Mouse (Mus musculus): ENCODE results near the gene 6820408C15Rik. TPM values are rescaled to one million over a fixed set of nuclear protein-coding genes. Genes with fewer than 3 reads are reported as not detected.

6820408C15Rik gene
- 0.62 TPM for polyA plus RNA-seq (2017; shearing (Covaris generic))

GRCm38 (mm10) chr2:152415287-152415686 lies at the start of gene 6820408C15Rik:
TSS of gene 6820408C15Rik (plus strand) at chr2:152415587.

GRCm38 (mm10) chr2:152376345-152376741 lies 39.0 kb upstream of the 6820408C15Rik start, which contains the start of gene Nrsn2:
TSS of gene Nrsn2 (minus strand) at chr2:152376638.

DNA sequence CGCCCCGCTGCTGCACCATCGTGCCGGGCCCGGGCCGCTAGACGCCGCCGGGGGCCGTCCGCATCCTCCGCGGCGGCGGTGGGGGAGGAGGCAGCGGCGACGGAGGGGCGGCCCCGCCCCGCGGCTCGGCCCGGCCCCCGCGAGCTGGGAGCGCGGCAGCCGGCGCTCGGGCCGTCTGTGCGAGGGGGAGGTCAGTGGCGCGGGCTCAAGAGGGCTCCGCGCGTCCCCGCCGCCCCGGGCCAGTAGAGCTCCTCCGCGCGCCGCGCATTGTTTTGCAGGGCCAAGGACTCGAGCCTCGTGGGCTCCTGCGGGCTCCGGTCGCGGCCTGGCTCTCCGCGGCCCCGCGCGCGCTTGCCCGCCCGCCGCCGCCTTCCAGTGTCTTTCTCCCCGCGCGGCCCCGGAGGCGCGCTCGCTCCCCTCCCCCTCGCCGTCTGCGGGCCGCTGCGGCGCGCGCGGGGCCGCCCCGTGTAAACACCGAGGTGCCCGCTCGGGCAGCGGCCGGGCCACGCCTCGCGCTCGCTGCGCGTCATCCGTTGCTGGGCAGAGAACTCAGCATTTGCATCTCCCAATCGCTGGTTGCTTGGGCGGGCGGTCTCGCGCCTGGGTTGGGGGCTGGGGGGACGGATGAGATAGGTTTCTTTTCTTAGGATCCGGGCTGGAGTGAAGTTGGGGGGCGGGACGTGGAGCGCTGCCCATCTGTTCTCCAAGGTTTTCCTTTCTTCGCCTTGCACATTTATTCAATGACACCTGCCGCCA lies 17.5 kb upstream of the 6820408C15Rik start, which contains the start of gene Sox12:
Gene Sox12, minus strand, starts transcription at position 384 of the 756 bp plus-strand sequence.

DNA sequence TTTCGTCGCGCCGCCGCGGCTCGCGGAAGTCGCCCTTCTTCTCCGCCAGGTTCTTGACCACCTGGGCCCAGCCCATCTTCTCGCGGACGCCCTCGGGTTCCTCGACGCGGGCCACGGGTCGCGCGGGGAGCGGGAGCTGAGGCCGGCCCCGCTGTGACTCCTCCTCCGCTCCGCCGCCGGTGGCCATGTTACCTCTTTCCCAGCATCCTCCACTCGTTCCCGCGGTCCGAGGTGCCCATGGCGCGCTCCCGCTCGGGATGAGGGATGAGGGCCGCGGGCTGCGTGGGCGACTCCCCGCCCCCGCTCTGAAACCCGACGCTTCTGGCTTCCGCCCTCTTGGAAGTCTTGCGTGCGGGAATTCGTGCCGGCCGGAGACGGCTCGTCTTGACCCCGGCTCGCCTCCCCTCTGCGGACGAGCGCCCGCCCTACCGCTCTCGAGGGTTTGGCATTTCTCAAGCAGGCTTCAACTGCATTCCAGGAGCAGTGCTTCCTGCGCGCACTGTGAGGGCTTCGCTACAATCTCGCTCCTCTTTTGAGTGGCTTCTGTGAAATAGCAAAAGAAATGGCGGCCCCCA lies 709 bp upstream of the 6820408C15Rik start, which contains the start of gene Zcchc3:
Gene Zcchc3, minus strand, starts transcription at position 437 of the 575 bp plus-strand sequence.

DNA sequence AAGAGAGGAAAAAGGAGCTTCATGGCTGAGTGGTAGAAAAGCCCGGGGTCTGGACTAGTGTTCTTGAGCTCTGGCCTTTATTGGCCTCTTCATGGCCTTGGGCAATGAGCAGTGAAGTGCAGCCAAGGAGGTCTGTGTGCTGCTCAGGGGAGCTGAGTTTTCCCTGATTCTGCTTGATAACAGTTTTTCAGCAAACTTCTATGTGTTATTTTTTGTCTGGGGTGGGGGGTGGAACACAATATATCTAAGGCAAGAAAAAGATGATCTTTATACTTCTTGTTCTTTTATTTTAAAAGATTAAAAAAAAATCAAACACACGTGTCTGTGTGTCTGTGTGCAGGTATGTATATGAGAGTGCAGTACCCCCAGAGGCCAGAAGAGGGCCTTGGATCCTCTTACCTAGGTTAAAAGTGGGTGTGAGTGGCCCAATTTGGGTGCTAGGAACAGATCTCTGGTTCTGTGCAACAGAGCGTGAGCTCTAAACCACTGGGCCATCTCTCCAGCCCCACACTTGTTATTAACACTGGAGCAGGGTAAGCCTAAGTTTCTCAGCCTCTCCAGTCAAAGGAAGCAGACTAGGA lies 49.3 kb downstream of the 6820408C15Rik start, which contains the start of gene Defb23:
Gene Defb23, minus strand, starts transcription at position 51 of the 581 bp plus-strand sequence.

GRCm38 (mm10) chr2:152476763-152477162 lies 61.4 kb downstream of the 6820408C15Rik start, which contains the start of gene Defb20:
TSS of gene Defb20 (plus strand) at chr2:152477063.

DNA sequence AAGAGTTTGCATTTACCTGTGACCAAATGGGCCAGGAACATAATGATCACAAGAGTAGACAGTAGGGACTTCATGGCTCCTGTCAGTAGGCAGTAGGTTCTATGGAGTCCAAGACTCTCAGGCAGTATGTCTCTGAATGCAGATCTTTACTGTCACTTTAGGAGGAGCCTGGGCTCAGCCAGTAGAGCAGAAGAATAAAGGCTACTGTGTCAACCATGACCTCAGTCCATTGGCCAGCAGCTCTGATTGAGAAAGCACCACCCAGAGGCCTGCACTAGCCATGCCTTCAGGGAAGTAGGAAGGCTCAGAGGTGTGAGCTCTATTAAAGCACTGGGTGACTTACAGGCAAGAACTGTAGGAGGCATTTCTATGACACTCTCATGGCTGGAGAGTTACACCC lies 74.7 kb downstream of the 6820408C15Rik start, which contains the start of gene Defb22:
Gene Defb22, minus strand, starts transcription at position 101 of the 400 bp plus-strand sequence.

Other genes with a start within 250 kb of the 6820408C15Rik start
- gene Csnk2a1, start 188.7 kb upstream of the 6820408C15Rik start, polyA plus RNA-seq (2017; shearing (Covaris generic)): 34.2 TPM
- gene Tbc1d20, start 121.8 kb upstream of the 6820408C15Rik start, polyA plus RNA-seq (2017; shearing (Covaris generic)): 66.3 TPM
- gene Rbck1, start 82.9 kb upstream of the 6820408C15Rik start, polyA plus RNA-seq (2017; shearing (Covaris generic)): 268 TPM
- 5.6 TPM for gene Trib3, start 71.6 kb upstream of the 6820408C15Rik start, polyA plus RNA-seq (2017; shearing (Covaris generic))
- gene Nrsn2, start 38.9 kb upstream of the 6820408C15Rik start, polyA plus RNA-seq (2017; shearing (Covaris generic)): not detected
- 0.21 TPM for gene Sox12, start 17.5 kb upstream of the 6820408C15Rik start, polyA plus RNA-seq (2017; shearing (Covaris generic))
- 0.93 TPM for gene Zcchc3, start 560 bp upstream of the 6820408C15Rik start, polyA plus RNA-seq (2017; shearing (Covaris generic))
- gene Defb23, start 49.0 kb downstream of the 6820408C15Rik start, polyA plus RNA-seq (2017; shearing (Covaris generic)): not detected
- gene Defb20, start 61.5 kb downstream of the 6820408C15Rik start, polyA plus RNA-seq (2017; shearing (Covaris generic)): not detected
- gene Defb22, start 74.6 kb downstream of the 6820408C15Rik start, polyA plus RNA-seq (2017; shearing (Covaris generic)): not detected
- gene Defb26, start 96.1 kb downstream of the 6820408C15Rik start, polyA plus RNA-seq (2017; shearing (Covaris generic)): not detected
- not detected for gene Defb28, start 102.7 kb downstream of the 6820408C15Rik start, polyA plus RNA-seq (2017; shearing (Covaris generic))
- not detected for gene Defb29, start 124.5 kb downstream of the 6820408C15Rik start, polyA plus RNA-seq (2017; shearing (Covaris generic))
- not detected for gene Gm17416, start 153.8 kb downstream of the 6820408C15Rik start, polyA plus RNA-seq (2017; shearing (Covaris generic))
- not detected for gene Defb21, start 157.2 kb downstream of the 6820408C15Rik start, polyA plus RNA-seq (2017; shearing (Covaris generic))
- gene Defb19, start 164.7 kb downstream of the 6820408C15Rik start, polyA plus RNA-seq (2017; shearing (Covaris generic)): 1.1 TPM
- not detected for gene Defb45, start 183.8 kb downstream of the 6820408C15Rik start, polyA plus RNA-seq (2017; shearing (Covaris generic))
- gene Defb36, start 188.7 kb downstream of the 6820408C15Rik start, polyA plus RNA-seq (2017; shearing (Covaris generic)): not detected
- gene Defb25, start 207.5 kb downstream of the 6820408C15Rik start, polyA plus RNA-seq (2017; shearing (Covaris generic)): not detected
- gene Rem1, start 211.4 kb downstream of the 6820408C15Rik start, polyA plus RNA-seq (2017; shearing (Covaris generic)): not detected